Mouse (Mus musculus) stomach, postnatal 0 days (tissue): ENCODE measurements at regions not wholly inside any gene's neighbourhood (a gene's known extent, or its start where the extent isn't known, plus 50 kb on each side); places are given as distances from the start of the nearest gene placed in this dataset.

Source experiments
- CTCF ChIP-seq: IDR thresholded peaks from 2 replicates; pipeline ENCODE4 v1.5.1; 2016; ENCODE audit warnings: antibody characterized with exemption, low read depth, mild to moderate bottlenecking, moderate library complexity
- EP300 ChIP-seq: optimal IDR thresholded peaks from 2 replicates; pipeline ENCODE3; 2016; ENCODE audit warnings: antibody characterized with exemption

DNA sequence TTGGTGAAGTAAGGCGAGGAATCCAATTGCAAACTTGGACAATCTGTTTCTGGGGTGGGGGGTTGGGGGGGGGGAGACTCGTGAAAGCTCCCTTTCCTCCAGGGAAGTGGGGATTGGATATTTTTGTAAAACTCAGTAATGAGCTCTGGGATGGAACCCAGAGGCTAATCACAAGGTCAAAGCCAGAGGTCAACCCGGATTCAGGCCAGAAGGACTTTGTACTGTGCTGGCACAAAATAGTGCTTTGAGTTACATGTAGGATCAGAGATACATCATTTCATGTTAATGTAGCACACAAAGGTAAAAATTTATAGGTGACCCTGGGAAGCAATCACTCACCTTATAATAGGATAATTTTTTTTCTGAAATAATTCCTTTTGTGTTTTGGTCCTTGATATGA, 309.5 kb upstream of the Slc30a5 start:
- TF ChIP-seq EP300, result no peak
- no peak for TF ChIP-seq CTCF
